Mouse (Mus musculus) midbrain, postnatal 0 days (tissue): ENCODE results near the gene Reep3. TPM values are rescaled to one million over a fixed set of nuclear protein-coding genes. Genes with fewer than 3 reads are reported as not detected.

Experiments used
- ATAC-seq: fragments of 200-750 bp; cut with Nextera tagmentation; 2 replicates; pipeline ENCODE4 v1.8.0; 2017; ENCODE audit warnings: moderate number of reproducible peaks, mild to moderate bottlenecking, moderate TSS enrichment, moderate library complexity; ENCODE audit not compliant: low FRiP score
- DNase-seq: peaks from one replicate; pipeline ENCODE4 v3.0.0-alpha.2; 2015; ENCODE audit warnings: low spot score
- H3K27ac ChIP-seq: fragments of 300-500 bp; sonication (generic); 2 replicates; pipeline ENCODE4 v1.5.1; 2014; ENCODE audit warnings: low read depth, mild to moderate bottlenecking, low read length, mixed read lengths
- H3K27me3 ChIP-seq: fragments of 300-500 bp; sonication (generic); 2 replicates; pipeline ENCODE4 v1.6.1; 2014; ENCODE audit warnings: low read length, control low read depth, mixed read lengths; ENCODE audit not compliant: insufficient read depth
- H3K36me3 ChIP-seq: fragments of 300-500 bp; sonication (generic); 2 replicates; pipeline ENCODE4 v1.6.1; 2014; ENCODE audit warnings: low read length, control low read depth, mixed read lengths; ENCODE audit not compliant: insufficient read depth
- H3K4me1 ChIP-seq: fragments of 300-500 bp; sonication (generic); 2 replicates; pipeline ENCODE4 v1.6.1; 2014; ENCODE audit warnings: mild to moderate bottlenecking, control low read depth, antibody characterized with exemption, low read length, mixed read lengths; ENCODE audit not compliant: insufficient read depth
- H3K4me2 ChIP-seq: fragments of 300-500 bp; sonication (generic); 2 replicates; pipeline ENCODE4 v1.6.1; 2014; ENCODE audit warnings: low read depth, mild to moderate bottlenecking, low read length, mixed read lengths; ENCODE audit not compliant: poor library complexity, severe bottlenecking
- H3K4me3 ChIP-seq: fragments of 300-500 bp; sonication (generic); 2 replicates; pipeline ENCODE4 v1.5.1; 2014; ENCODE audit warnings: low read depth, mild to moderate bottlenecking, low read length, moderate library complexity
- H3K9ac ChIP-seq: fragments of 300-500 bp; sonication (generic); replicated peaks from 2 replicates; pipeline ENCODE4 v1.6.1; 2014; ENCODE audit warnings: mild to moderate bottlenecking, low read length, moderate library complexity, mixed read lengths; ENCODE audit not compliant: poor library complexity, severe bottlenecking
- H3K9me3 ChIP-seq: fragments of 300-500 bp; sonication (generic); 2 replicates; pipeline ENCODE4 v1.6.1; 2016; ENCODE audit warnings: low read length, control low read depth
- CTCF ChIP-seq: IDR thresholded peaks from 2 replicates; pipeline ENCODE4 v1.5.1; 2016; ENCODE audit warnings: antibody characterized with exemption, mild to moderate bottlenecking
- WGBS: fragments of 180-500 bp; shearing (Covaris S2); extraction: QIAGEN DNeasy Blood & Tissue Kit; methylation state at CpG from one replicate; pipeline ENCODE4 v1.1.7; 2014; 5-methylcytosine and 5-hydroxymethylcytosine counted together
- polyA plus RNA-seq: library from polyadenylated mRNA; unstranded; fragments of >200 nt; fragmentation: Nextera tagmentation; extraction: Ambion mirVana; gene quantifications from 2 replicates; pipeline ENCODE4 v1.2.1, GENCODE M21; 2015
- total RNA-seq: library from RNA; depleted of rRNA; stranded (reverse); fragments of >200 nt; gene quantifications from 2 replicates; pipeline ENCODE4 v1.2.3, GENCODE M21; 2014; rRNA removed

Reep3 gene
- total RNA-seq (28.1 and 30.0 TPM in 2 replicates), polyA plus RNA-seq (26.6 and 26.7 TPM in 2 replicates)

- Histone ChIP-seq H3K4me3 (peak within 1 kb of the TSS; percentile 88), H3K4me1 (peaks cover 19% of the 10 kb centered on the region), H3K36me3 (no peaks in the 10 kb centered on the region), H3K9ac (peak within 1 kb of the TSS; percentile 93), H3K4me2 (peak within 1 kb of the TSS; percentile 75), H3K27ac (peak within 1 kb of the TSS; percentile 94), H3K27me3 (no peaks in the 10 kb centered on the region), H3K9me3 (no peaks in the 10 kb centered on the region)
- WGBS: under 1% methylated on average over 82 of the region's 97 CpGs
- no peak for TF ChIP-seq CTCF
- DNase-seq (peak; percentile 65), ATAC-seq (peak; percentile 82)
Observed at GRCm38 (mm10) chr10:67096621-67097436, at the start of gene Reep3. Reep3 (minus strand) TSS chr10:67096945.

GRCm38 (mm10) chr10:67145623-67146022 is 48.9 kb upstream of the Reep3 start:
- ATAC-seq: no peak
- H3K4me3 ChIP-seq: no peak overlapping the region
- H3K27ac ChIP-seq: no peak overlapping the region

GRCm38 (mm10) chr10:67144269-67144668 is 47.5 kb upstream of the Reep3 start:
- Histone ChIP-seq H3K4me2 (no peak overlapping the region), H3K9ac (no peak overlapping the region), H3K4me1 (0 out of 2 replicates have a peak, but pooled peaks cover 3% of the 10 kb centered on the region), H3K9me3 (no peaks in the 10 kb centered on the region), H3K36me3 (no peaks in the 10 kb centered on the region), H3K27me3 (no peaks in the 10 kb centered on the region), H3K4me3 (no peak overlapping the region), H3K27ac (no peak overlapping the region)
- TF ChIP-seq CTCF: no peak
- DNase-seq (no peak), ATAC-seq (no peak)
- WGBS: 60% methylated on average over 2 of the region's 2 CpGs

More at GRCm38 (mm10) chr10:67145623-67146022, 48.9 kb upstream of the Reep3 start:
- Histone ChIP-seq H3K9me3 (no peaks in the 10 kb centered on the region), H3K27me3 (no peaks in the 10 kb centered on the region), H3K9ac (no peak overlapping the region), H3K4me2 (no peak overlapping the region), H3K36me3 (no peaks in the 10 kb centered on the region), H3K4me1 (0 out of 2 replicates have a peak, but pooled peaks cover 3% of the 10 kb centered on the region)
- no peak for DNase-seq
- 80% methylated on average over 4 of the region's 4 CpGs for WGBS
- TF ChIP-seq CTCF: no peak

- no peaks in the 10 kb centered on the region for H3K27me3 ChIP-seq
- H3K9me3 ChIP-seq: no peaks in the 10 kb centered on the region
- no peak overlapping the region for H3K4me2 ChIP-seq
- 0 out of 2 replicates have a peak, but pooled peaks cover 3% of the 10 kb centered on the region for H3K4me1 ChIP-seq
- no peak overlapping the region for H3K27ac ChIP-seq
- TF ChIP-seq CTCF: no peak
- no peak overlapping the region for H3K4me3 ChIP-seq
- H3K36me3 ChIP-seq: no peaks in the 10 kb centered on the region
- DNase-seq (peak; percentile 31), ATAC-seq (no peak)
- no peak overlapping the region for H3K9ac ChIP-seq
Observed at GRCm38 (mm10) chr10:67143661-67144060, 46.9 kb upstream of the Reep3 start.

- no peak for DNase-seq
- no peaks in the 10 kb centered on the region for H3K9me3 ChIP-seq
- 93% methylated on average over 2 of the region's 2 CpGs for WGBS
- H3K4me3 ChIP-seq: no peak overlapping the region
- no peak overlapping the region for H3K4me2 ChIP-seq
- ATAC-seq: no peak
- no peaks in the 10 kb centered on the region for H3K27me3 ChIP-seq
- H3K27ac ChIP-seq: no peak overlapping the region
- no peaks in the 10 kb centered on the region for H3K36me3 ChIP-seq
- TF ChIP-seq CTCF: no peak
- no peak overlapping the region for H3K9ac ChIP-seq
- H3K4me1 ChIP-seq: 0 out of 2 replicates have a peak, but pooled peaks cover 3% of the 10 kb centered on the region
Observed at GRCm38 (mm10) chr10:67137437-67137836, 40.7 kb upstream of the Reep3 start.

- ATAC-seq: no peak
- peak; percentile 31 for TF ChIP-seq CTCF
Observed at GRCm38 (mm10) chr10:67134322-67134721, 37.6 kb upstream of the Reep3 start.

More at GRCm38 (mm10) chr10:67134322-67134721, 37.6 kb upstream of the Reep3 start:
- no peaks in the 10 kb centered on the region for H3K9me3 ChIP-seq
- no peaks in the 10 kb centered on the region for H3K27me3 ChIP-seq
- no peak overlapping the region for H3K4me3 ChIP-seq
- H3K4me1 ChIP-seq: no peaks in the 10 kb centered on the region
- DNase-seq: no peak
- H3K27ac ChIP-seq: no peak overlapping the region
- H3K9ac ChIP-seq: no peak overlapping the region
- WGBS: 94% methylated on average over 2 of the region's 2 CpGs
- H3K4me2 ChIP-seq: no peak overlapping the region
- no peaks in the 10 kb centered on the region for H3K36me3 ChIP-seq
